Mouse (Mus musculus) C2C12 (cell line): ENCODE measurements around the gene Sh3bp1. TPM values are rescaled to one million over a fixed set of nuclear protein-coding genes. Genes with fewer than 3 reads are reported as not detected.

Experiments
- H3K27me3 ChIP-seq: one replicate; pipeline ENCODE4 v1.6.1; 2011; ENCODE audit not compliant: control insufficient read depth, insufficient read depth, insufficient read length
- H3K36me3 ChIP-seq: one replicate; pipeline ENCODE4 v1.6.1; 2011; ENCODE audit not compliant: control insufficient read depth, insufficient read depth
- H3K4me3 ChIP-seq: one replicate; pipeline ENCODE4 v1.5.1; 2011; ENCODE audit warnings: mild to moderate bottlenecking, control low read depth; ENCODE audit not compliant: poor library complexity, insufficient read depth, severe bottlenecking
- H3K79me2 ChIP-seq: one replicate; pipeline ENCODE4 v1.6.1; 2011; ENCODE audit not compliant: control insufficient read depth, insufficient read depth
- H3K79me3 ChIP-seq: one replicate; pipeline ENCODE4 v1.6.1; 2011; ENCODE audit warnings: low read depth, control low read depth
- H3ac ChIP-seq: one replicate; pipeline ENCODE3; 2011; ENCODE audit warnings: low read depth; ENCODE audit not compliant: control insufficient read depth, insufficient read length
- CEBPB ChIP-seq: IDR thresholded peaks from one replicate; pipeline ENCODE4 v1.6.1; 2011; ENCODE audit warnings: low read depth, mild to moderate bottlenecking, control low read depth, moderate library complexity
- CTCF ChIP-seq: IDR thresholded peaks from one replicate; pipeline ENCODE4 v1.5.1; 2011; ENCODE audit not compliant: control insufficient read depth, insufficient read depth, insufficient read length
- FOSL1 ChIP-seq: IDR thresholded peaks from one replicate; pipeline ENCODE4 v1.8.0; 2011; ENCODE audit warnings: mild to moderate bottlenecking, low read length; ENCODE audit not compliant: poor library complexity, insufficient read depth, severe bottlenecking
- MAX ChIP-seq: IDR thresholded peaks from one replicate; pipeline ENCODE4 v1.6.1; 2011; ENCODE audit warnings: mild to moderate bottlenecking, control low read depth
- MYOD1 ChIP-seq: IDR thresholded peaks from one replicate; pipeline ENCODE4 v1.6.1; 2011; ENCODE audit warnings: low read depth; ENCODE audit not compliant: control insufficient read depth, insufficient read length
- MYOG ChIP-seq: IDR thresholded peaks from one replicate; pipeline ENCODE4 v1.6.1; 2011; ENCODE audit not compliant: control insufficient read depth, insufficient read length; ENCODE audit errors: extremely low read depth
- USF1 ChIP-seq: IDR thresholded peaks from one replicate; pipeline ENCODE4 v1.6.1; 2011; ENCODE audit warnings: low read depth, mild to moderate bottlenecking, control low read depth, moderate library complexity
- polyA plus RNA-seq: library from polyadenylated mRNA; unstranded; fragments of >200 nt; fragmentation: generic; extraction: Trizol; gene quantifications from one replicate; pipeline ENCODE4 v1.2.1, GENCODE M21; 2012; ENCODE audit warnings: missing spikeins

Sh3bp1 gene
- polyA plus RNA-seq, 1 experiment, result 23.4 TPM

- Histone ChIP-seq H3K27me3 (no peaks in the 10 kb centered on the region), H3K36me3 (peaks cover 5% of the 10 kb centered on the region), H3K79me3 (no peaks in the 10 kb centered on the region), H3ac (no peak overlapping the region), H3K4me3 (no peak overlapping the region), H3K79me2 (no peaks in the 10 kb centered on the region)
- TF ChIP-seq CEBPB, result no peak
- no peak for TF ChIP-seq FOSL1
- no peak for TF ChIP-seq MAX
- TF ChIP-seq CTCF, result no peak
- no peak for TF ChIP-seq USF1
- no peak for TF ChIP-seq MYOG
- TF ChIP-seq MYOD1, result no peak
Observed at GRCm38 (mm10) chr15:78898507-78899001, 1.0 kb upstream of the Sh3bp1 start.

DNA sequence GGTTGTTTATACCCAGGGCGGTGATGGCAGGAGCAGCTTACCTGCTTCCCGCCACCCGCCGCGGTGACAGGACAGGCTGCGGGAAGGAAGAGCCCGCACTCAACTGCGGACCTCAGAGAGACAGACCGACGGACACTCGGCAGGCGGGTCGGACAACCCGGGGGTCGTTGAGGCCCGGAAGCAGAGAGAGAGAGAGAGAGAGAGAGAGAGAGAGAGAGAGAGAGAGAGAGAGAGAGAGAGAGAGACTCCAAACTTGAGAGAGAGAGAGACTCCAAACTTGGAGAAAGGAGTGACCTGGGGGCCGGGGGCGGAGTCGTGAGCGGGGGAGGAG lies 194 bp upstream of the Sh3bp1 start, which contains the start of gene Gm49510:
Gm49510 (plus strand) TSS at position 259 of the 331 bp plus-strand sequence.
- TF ChIP-seq MYOG, result no peak
- TF ChIP-seq FOSL1, result no peak
- no peak for TF ChIP-seq CEBPB
- TF ChIP-seq USF1, result no peak
- TF ChIP-seq MAX, result no peak
- no peak for TF ChIP-seq MYOD1
- no peak for TF ChIP-seq CTCF
- Histone ChIP-seq H3ac (peak within 1 kb of the TSS; percentile 92), H3K79me2 (no peaks in the 10 kb centered on the region), H3K4me3 (peak within 1 kb of the TSS; percentile 65), H3K79me3 (no peaks in the 10 kb centered on the region), H3K36me3 (peaks cover 3% of the 10 kb centered on the region), H3K27me3 (no peaks in the 10 kb centered on the region)

DNA sequence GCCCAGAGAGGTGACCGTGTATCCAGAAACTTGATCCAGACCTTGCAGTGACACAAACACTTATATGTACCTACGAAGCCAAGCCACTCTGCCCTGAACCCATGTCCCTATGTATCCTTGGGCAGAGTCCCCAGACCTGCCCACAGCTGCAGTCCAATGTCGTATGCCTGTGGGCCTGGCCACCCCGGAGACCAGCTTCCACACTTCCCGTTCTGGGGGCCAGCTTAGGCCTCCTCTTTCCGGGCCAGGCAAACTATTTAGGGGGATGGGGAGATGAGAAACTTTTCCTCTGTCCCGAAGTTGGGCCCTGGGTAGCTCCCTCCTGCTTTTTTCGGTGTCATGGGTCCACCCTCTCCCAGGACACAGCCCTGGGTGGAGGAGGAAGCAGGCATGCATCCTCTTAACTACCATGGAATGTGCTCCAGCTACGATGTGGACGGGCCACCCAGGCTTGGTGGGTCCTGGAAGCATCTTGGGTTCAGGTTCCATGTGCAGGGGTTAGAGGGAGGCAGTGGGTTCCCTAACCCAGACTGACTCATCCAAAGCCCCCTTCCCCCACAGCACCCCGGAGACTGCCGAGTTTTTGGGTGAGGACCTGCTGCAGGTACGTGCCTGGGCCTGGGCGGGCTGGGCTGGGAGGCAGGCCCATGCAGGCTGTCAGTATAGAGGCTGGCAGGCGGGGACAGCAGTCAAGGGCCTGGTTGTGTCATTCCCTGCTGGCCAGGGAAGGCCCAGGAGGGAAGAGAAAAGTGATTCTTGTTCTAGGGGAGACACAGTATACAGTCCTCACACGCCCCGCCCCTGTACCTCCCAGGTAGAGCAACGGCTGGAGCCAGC lies 1.2 kb downstream of the Sh3bp1 start:
- H3K4me3 ChIP-seq, result peak overlapping the region; percentile 65
- TF ChIP-seq MYOG, result no peak
- no peak for TF ChIP-seq CEBPB
- no peak for TF ChIP-seq USF1
- TF ChIP-seq MAX, result no peak
- no peak for TF ChIP-seq FOSL1
- no peak for TF ChIP-seq MYOD1
- H3K27me3 ChIP-seq, result no peaks in the 10 kb centered on the region

DNA sequence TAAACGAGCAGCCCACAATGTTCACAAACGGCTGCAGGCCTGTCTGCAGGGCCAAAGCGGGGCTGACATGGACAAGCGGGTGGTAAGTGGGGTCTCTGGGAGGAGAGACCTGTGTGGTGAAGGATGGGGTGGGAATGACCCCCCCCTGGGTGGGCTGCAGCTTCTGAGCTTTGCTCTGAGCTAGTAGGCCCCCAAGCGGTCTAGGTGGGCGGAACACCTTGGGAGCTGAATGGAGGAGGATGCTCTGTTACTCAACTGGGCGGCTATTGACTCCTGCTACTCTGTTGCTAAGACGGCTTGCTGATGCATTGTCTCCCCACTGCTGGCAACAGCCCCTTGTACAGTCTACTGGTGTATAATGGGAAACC lies 1.8 kb downstream of the Sh3bp1 start:
- no peaks in the 10 kb centered on the region for H3K27me3 ChIP-seq
- H3ac ChIP-seq, result no peak overlapping the region
- no peaks in the 10 kb centered on the region for H3K79me2 ChIP-seq
- H3K36me3 ChIP-seq, result peaks cover 17% of the 10 kb centered on the region
- TF ChIP-seq MAX, result no peak
- no peak for TF ChIP-seq USF1
- TF ChIP-seq CTCF, result no peak
- no peak for TF ChIP-seq CEBPB
- TF ChIP-seq MYOD1, result no peak
- no peak for TF ChIP-seq FOSL1
- no peak for TF ChIP-seq MYOG
- no peaks in the 10 kb centered on the region for H3K79me3 ChIP-seq
- H3K4me3 ChIP-seq, result no peak overlapping the region

More for the DNA sequence above, 1.2 kb downstream of the Sh3bp1 start:
- peaks cover 11% of the 10 kb centered on the region for H3K36me3 ChIP-seq
- H3K79me3 ChIP-seq, result no peaks in the 10 kb centered on the region
- no peaks in the 10 kb centered on the region for H3K79me2 ChIP-seq
- peak overlapping the region; percentile 92 for H3ac ChIP-seq

DNA sequence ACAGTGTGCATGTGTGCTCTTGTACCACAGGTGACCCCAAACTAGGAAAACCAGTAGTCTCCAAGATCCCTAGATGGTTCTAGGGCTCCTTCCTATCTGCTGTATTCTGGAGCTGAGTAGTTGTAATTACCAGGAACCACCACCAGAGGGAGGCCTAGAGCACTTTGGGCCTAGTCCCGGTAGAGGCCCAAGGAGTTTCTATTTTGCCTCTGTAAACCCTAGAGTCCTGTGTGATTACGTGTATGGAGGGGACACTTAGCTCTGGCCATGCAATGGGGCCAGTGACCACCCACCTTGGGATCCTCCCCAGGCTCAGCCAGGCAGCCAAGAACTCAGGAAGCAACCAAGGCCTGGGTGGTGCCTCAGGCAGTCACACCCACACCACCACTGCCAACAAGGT lies 3.7 kb downstream of the Sh3bp1 start:
- H3K36me3 ChIP-seq, result peaks cover 22% of the 10 kb centered on the region
- H3K79me3 ChIP-seq, result no peaks in the 10 kb centered on the region
- no peak overlapping the region for H3K4me3 ChIP-seq
- H3K79me2 ChIP-seq, result no peaks in the 10 kb centered on the region
- H3K27me3 ChIP-seq, result no peaks in the 10 kb centered on the region
- TF ChIP-seq MAX (no peak), FOSL1 (no peak), CTCF (peak; percentile 50)
- peak overlapping the region; percentile 60 for H3ac ChIP-seq

DNA sequence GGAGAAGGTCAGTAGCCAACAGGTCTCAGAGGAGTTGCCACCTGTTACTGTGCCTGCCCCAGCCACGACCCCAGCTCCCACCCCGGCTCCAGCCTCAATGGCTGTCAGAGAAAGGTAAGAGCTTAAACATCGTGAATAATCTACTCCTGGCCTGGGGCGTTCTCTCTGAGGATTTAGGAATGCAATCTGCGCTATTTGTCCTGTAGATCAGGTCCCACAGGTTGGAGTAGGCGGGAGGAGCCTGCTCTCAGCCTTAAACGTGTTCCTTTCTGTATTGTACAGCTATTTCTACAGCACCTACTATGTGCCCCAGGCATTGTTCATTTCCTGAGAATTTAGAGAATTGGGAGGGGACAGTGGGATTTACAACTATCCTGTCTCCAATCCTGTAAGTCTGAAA lies 8.8 kb downstream of the Sh3bp1 start:
- H3K36me3 ChIP-seq, result peaks cover 37% of the 10 kb centered on the region
- H3ac ChIP-seq, result no peak overlapping the region
- no peaks in the 10 kb centered on the region for H3K79me2 ChIP-seq
- H3K79me3 ChIP-seq, result no peaks in the 10 kb centered on the region
- H3K27me3 ChIP-seq, result no peaks in the 10 kb centered on the region
- no peak for TF ChIP-seq MAX
- no peak for TF ChIP-seq USF1
- TF ChIP-seq MYOD1, result no peak
- no peak for TF ChIP-seq FOSL1
- no peak for TF ChIP-seq CTCF
- no peak for TF ChIP-seq MYOG
- TF ChIP-seq CEBPB, result no peak
- no peak overlapping the region for H3K4me3 ChIP-seq
